Mouse (Mus musculus): ENCODE data around the gene Tigd3. TPM values are rescaled to one million over a fixed set of nuclear protein-coding genes. Genes with fewer than 3 reads are reported as not detected.

Gene Tigd3
- polyA plus RNA-seq (2017; shearing (Covaris generic)) = 0.36 TPM

DNA sequence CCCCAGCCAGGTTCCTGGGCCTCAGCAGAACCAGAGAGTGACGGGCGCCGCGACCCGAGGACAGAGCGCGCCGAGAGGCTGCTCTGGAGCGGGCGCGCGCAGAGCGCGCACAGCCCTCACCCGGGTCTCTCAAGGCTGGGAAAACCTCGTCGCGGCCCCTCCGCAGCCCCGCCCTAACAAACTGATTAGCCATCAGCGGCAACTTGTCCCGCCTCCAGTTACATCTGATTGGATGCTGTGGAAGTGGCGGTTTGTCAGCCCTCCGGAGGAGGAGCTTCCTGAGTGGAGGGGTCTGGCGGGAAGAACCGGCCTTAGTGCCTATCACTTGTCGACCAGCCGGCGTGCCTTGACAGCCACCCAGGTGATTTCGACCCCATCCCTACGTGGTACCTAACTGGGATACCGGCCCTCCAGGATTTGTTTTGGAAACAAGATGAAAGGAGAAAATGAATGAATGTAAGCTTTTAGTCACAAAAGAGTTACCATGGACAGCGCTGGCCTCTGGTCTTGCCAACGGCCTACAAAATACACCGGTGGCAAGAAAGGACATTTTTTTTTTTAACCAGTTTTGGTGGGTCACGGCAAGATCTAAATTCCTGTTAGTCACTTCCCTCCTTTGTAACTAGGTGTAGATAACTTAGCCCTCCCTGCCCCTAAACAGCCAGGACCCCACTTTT, at the start of gene Tigd3:
Tigd3 (minus strand) TSS at position 148 of the 677 bp plus-strand sequence.

DNA sequence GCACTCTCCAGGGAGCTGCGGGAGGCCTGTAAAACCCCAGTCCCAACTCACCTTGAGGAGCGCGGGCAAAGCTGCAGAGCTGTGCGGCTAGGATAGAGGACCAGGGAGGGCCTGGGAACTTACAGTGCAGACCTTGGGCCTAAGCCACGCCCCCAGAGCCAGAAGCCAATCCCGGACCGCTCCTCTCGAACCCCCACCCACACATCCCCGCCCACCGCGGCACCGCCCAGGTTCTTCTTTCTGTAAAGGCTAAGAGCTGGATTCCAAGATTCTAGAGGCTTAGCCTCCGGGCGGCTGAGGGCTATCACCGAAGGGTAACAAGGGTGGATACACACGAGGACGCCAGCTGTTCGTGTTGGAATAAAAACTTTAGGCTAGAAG, 30.8 kb upstream of the Tigd3 start, which contains the start of gene Cdc42ep2:
Cdc42ep2 (minus strand) TSS at position 104 of the 381 bp plus-strand sequence.

DNA sequence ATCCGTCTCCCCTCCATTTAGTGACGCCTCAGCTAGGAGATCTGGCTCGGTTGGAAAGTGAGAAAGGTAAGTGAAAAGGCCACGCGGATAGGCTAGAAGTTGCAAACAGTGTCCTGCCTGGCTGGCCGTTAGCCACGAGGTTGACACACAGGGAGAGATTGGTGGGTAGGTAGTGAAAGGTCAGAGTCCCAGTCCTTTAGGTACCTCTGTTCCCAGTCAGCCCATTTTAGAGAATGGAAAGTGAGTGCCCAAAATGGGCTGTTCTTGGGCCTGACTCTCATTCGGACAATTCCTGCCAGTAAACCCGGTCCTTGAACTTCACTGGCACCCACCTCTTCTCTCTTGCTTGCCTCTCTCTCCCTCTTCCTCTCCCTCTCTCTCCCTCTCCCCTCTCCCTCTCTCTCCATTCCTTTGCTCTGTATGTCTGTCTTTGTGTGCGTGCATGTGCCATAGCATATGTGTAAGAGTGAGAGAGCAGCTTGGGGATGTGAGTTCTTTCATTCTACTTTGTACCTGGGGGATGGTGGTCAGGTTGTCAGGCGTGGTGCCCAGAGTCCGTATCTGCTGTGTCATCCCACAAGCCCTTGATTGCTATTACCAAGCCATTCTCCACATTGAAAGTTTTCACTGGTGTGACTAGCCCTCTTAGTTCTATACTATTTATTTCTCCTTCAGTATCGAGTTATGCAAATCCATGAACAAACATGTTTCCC, 19.2 kb upstream of the Tigd3 start, which contains the start of gene Dpf2:
Dpf2 (minus strand) TSS at position 4 of the 713 bp plus-strand sequence.

DNA sequence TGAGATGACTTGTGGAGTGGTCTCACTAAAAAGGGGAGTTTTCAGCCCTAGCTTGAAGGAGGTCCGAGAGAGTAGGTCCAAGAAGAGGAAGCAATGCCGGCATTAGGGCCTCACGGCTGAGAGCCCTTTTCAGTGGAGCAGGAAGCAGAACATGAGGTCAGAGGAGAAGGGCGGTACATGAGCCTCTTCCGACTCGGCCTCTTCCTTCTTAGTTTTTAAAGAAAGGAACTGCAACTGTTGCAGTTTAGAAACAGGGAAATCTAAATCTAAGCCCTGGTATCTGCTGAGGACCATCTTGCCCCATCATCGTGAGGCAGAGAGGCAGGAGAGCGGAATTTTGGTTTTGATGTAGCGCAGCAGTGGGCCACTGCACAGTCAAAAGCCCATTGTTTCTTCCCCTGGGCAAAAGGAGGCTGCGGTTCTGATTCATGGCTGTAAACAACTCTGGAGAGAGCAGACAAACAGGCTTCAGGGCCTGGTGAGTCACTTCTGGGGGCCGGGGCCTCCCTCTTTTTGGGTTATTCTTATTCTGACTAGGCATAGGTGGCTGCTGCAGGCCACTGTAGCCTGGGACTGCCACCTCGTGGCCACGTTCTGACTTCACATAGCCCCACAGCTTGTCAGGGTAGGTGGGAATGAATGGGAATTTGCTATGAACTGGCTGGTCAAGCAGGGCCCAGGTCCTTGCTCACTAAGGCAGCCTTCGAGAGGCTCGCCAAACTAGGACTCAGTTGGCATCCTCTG, 16.2 kb downstream of the Tigd3 start, which contains the start of gene Slc25a45:
Slc25a45 (plus strand) TSS at position 191 of the 744 bp plus-strand sequence.

DNA sequence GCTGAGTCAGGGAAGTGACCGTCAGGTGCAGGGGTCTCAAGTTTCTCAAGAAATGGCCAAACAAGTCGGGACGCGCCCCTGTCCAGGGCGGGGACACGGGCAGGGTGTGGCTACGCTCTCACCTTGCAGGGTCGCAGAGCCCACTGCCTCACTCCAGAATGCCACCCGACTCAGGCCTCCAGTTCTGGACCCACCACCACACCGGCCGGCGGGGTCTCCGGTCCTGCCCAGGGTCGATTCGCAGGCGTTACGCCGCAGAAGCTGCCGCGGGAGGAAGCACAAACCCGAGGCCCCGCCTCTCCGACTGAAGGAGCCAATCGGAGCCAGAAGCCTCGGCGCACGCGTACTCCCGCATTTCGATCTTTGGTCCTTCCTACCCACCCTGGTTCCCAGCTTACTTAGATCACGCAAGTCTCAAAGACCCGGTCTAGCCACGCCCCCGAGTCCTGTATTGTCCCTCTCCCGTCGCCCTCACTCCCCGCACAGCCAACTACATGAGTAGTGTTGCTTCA, 18.9 kb downstream of the Tigd3 start, which contains the start of gene Frmd8:
Frmd8 (minus strand) TSS at position 306 of the 512 bp plus-strand sequence.

Other genes starting within 250 kb of the Tigd3 start
- gene Sipa1, start 230.4 kb downstream of the Tigd3 start, polyA plus RNA-seq (2017; shearing (Covaris generic)) = 46.5 TPM
- 18.1 TPM for gene Map3k11, start 205.4 kb downstream of the Tigd3 start, polyA plus RNA-seq (2017; shearing (Covaris generic))
- 47.0 TPM for gene Pcnx3, start 205.2 kb downstream of the Tigd3 start, polyA plus RNA-seq (2017; shearing (Covaris generic))
- 1.3 TPM for gene Kcnk7, start 189.8 kb downstream of the Tigd3 start, polyA plus RNA-seq (2017; shearing (Covaris generic))
- 60.7 TPM for gene Ehbp1l1, start 167.8 kb downstream of the Tigd3 start, polyA plus RNA-seq (2017; shearing (Covaris generic))
- 60.6 TPM for gene Fam89b, start 164.5 kb downstream of the Tigd3 start, polyA plus RNA-seq (2017; shearing (Covaris generic))
- 0.86 TPM for gene Ltbp3, start 153.2 kb downstream of the Tigd3 start, polyA plus RNA-seq (2017; shearing (Covaris generic))
- 50.1 TPM for gene Scyl1, start 122.7 kb downstream of the Tigd3 start, polyA plus RNA-seq (2017; shearing (Covaris generic))
- 335 TPM for gene Frmd8, start 18.9 kb downstream of the Tigd3 start, polyA plus RNA-seq (2017; shearing (Covaris generic))
- 44.8 TPM for gene Slc25a45, start 16.3 kb downstream of the Tigd3 start, polyA plus RNA-seq (2017; shearing (Covaris generic))
- 210 TPM for gene Dpf2, start 18.9 kb upstream of the Tigd3 start, polyA plus RNA-seq (2017; shearing (Covaris generic))
- gene Cdc42ep2, start 30.7 kb upstream of the Tigd3 start, polyA plus RNA-seq (2017; shearing (Covaris generic)) = 0.14 TPM
- 57.4 TPM for gene Pola2, start 70.1 kb upstream of the Tigd3 start, polyA plus RNA-seq (2017; shearing (Covaris generic))
- not detected for gene Slc22a20, start 92.0 kb upstream of the Tigd3 start, polyA plus RNA-seq (2017; shearing (Covaris generic))
- gene Capn1, start 121.7 kb upstream of the Tigd3 start, polyA plus RNA-seq (2017; shearing (Covaris generic)) = 84.5 TPM
- 51.3 TPM for gene Syvn1, start 152.4 kb upstream of the Tigd3 start, polyA plus RNA-seq (2017; shearing (Covaris generic))
- gene Mrpl49, start 163.6 kb upstream of the Tigd3 start, polyA plus RNA-seq (2017; shearing (Covaris generic)) = 61.3 TPM
- 1,170 TPM for gene Fau, start 163.7 kb upstream of the Tigd3 start, polyA plus RNA-seq (2017; shearing (Covaris generic))
- 5.8 TPM for gene Znhit2, start 167.0 kb upstream of the Tigd3 start, polyA plus RNA-seq (2017; shearing (Covaris generic))
- gene Tm7sf2, start 174.2 kb upstream of the Tigd3 start, polyA plus RNA-seq (2017; shearing (Covaris generic)) = 15.6 TPM
- 73.4 TPM for gene Vps51, start 183.1 kb upstream of the Tigd3 start, polyA plus RNA-seq (2017; shearing (Covaris generic))
- gene Tmem262, start 185.9 kb upstream of the Tigd3 start, polyA plus RNA-seq (2017; shearing (Covaris generic)) = not detected
- 1.7 TPM for gene Gm28374, start 188.1 kb upstream of the Tigd3 start, polyA plus RNA-seq (2017; shearing (Covaris generic))
- gene Zfpl1, start 190.8 kb upstream of the Tigd3 start, polyA plus RNA-seq (2017; shearing (Covaris generic)) = 47.2 TPM
- 3.9 TPM for gene Cdca5, start 190.8 kb upstream of the Tigd3 start, polyA plus RNA-seq (2017; shearing (Covaris generic))
- not detected for gene AC131692.1, start 200.3 kb upstream of the Tigd3 start, polyA plus RNA-seq (2017; shearing (Covaris generic))
- not detected for gene Naaladl1, start 211.6 kb upstream of the Tigd3 start, polyA plus RNA-seq (2017; shearing (Covaris generic))
- 1.5 TPM for gene Sac3d1, start 224.5 kb upstream of the Tigd3 start, polyA plus RNA-seq (2017; shearing (Covaris generic))
- gene Snx15, start 234.2 kb upstream of the Tigd3 start, polyA plus RNA-seq (2017; shearing (Covaris generic)) = 42.8 TPM
- gene Batf2, start 246.8 kb upstream of the Tigd3 start, polyA plus RNA-seq (2017; shearing (Covaris generic)) = not detected
- gene Arl2, start 247.4 kb upstream of the Tigd3 start, polyA plus RNA-seq (2017; shearing (Covaris generic)) = 28.6 TPM